Mouse (Mus musculus) lung, postnatal 0 days (tissue): Measurements from ENCODE around the gene Ntng2.

ENCODE experiments used
- CTCF ChIP-seq: IDR thresholded peaks from 2 replicates; pipeline ENCODE4 v1.5.1; 2016; ENCODE audit warnings: antibody characterized with exemption, mild to moderate bottlenecking
- EP300 ChIP-seq: IDR thresholded peaks from 2 replicates; pipeline ENCODE4 v1.6.1; 2016; ENCODE audit warnings: antibody characterized with exemption, mild to moderate bottlenecking, control low read depth

- peak; percentile 29; the same call in 1 of the 2 replicates for TF ChIP-seq CTCF
- no peak for TF ChIP-seq EP300
These were observed 34.9 kb downstream of the Ntng2 start for GRCm38 (mm10) chr2:29217897-29218296.
